Mouse (Mus musculus): Measurements from ENCODE around the gene Ube2e1.
A peak's percentile ranks its signal among the peaks of the same experiment; 100 is the strongest.

The Ube2e1 gene

DNA sequence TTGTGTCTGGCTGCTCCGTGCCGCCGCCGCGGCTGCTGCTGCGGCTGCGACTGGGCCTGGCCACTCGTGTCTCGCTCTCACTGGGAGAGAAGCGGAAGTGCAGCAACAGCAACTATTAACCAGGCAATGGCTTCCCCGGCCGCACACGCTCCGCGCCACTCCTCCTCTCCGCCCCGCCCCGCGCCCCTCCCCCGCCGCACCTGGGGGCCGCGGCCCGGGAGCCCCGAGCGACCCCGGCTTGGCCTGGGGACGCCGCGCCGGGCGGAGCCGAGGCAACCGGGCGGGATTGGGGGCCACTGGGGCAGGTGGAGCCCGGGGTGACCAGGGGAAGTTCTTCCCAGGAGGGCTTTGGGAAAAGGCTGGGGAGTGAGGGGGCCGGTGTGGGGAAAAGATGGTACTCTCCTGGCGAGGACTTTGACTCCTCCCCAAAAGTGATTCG is at the start of gene Ube2e1:
Ube2e1 (minus strand) TSS at position 167 of the 439 bp plus-strand sequence.
- DNase-seq, result peak; percentile 86

DNA sequence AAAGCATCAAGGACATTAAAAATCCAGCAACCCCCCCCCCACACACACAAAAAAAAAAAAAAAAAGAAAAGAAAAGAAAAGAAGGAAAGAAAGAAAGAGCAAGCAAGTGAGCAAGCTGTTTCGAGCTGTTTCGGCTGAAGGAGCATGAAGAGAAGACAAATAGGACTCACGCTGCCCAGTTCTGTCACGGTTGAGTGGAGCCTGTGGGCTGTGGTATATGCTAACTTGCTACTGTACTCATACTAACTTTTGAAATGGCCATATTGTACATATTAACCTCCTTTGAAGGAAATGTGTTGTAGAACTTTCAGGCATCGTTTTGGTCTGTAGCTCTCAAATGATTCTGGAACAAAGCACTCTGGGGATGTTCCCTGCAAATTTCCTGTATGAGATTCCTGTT is 48.2 kb upstream of the Ube2e1 start:
- no peak for DNase-seq

DNA sequence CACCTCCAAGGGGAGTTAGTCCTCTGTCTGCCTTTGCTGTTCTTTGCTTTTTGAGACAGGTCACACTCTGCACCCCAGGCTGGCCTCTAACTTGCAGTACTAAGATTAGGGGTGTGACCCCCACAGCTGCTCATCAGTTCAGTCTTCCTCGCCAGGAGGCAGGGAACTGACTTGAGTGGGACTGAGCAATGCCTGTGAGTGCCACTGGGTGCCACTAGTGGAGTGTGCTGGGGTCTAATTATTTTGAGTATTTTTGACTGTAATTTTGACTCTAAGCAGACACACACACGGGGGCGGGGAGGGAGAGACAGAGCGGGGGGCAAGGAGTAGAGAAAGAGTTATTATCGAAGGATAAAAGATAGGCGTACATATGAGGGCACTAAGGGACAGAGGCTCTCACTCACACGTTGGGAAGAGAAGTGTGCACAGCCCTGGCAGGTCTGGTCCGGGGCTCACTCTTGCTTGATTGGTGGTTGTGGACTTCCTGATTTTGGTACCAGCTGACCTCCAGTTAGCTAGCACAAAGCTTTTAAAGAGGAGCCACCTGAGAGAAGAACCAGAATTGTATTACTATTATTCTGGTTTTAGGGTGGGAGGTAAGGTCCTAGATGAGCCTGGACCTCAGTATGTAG is 46.4 kb upstream of the Ube2e1 start:
- DNase-seq, result peak; percentile 34

DNA sequence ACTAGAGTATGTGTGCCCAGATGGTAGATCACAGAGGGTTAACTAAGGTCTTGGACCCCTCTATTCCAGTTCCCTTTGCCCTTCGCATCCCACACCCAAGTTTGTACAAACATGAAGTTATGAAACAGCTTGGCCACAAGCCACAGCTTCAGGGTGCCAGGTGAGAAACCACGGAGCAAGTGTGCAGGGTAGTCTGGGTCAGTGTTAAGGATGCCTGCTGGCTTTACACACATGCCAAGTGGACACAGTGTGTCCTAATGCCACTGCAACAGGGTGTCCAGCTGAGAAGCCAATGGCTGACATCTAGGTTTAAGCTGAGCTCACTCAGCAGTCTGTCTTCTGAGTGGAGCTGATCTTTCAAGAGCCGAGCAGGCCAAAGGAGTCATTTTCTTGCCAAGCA is 44.5 kb upstream of the Ube2e1 start:
- no peak for DNase-seq

DNA sequence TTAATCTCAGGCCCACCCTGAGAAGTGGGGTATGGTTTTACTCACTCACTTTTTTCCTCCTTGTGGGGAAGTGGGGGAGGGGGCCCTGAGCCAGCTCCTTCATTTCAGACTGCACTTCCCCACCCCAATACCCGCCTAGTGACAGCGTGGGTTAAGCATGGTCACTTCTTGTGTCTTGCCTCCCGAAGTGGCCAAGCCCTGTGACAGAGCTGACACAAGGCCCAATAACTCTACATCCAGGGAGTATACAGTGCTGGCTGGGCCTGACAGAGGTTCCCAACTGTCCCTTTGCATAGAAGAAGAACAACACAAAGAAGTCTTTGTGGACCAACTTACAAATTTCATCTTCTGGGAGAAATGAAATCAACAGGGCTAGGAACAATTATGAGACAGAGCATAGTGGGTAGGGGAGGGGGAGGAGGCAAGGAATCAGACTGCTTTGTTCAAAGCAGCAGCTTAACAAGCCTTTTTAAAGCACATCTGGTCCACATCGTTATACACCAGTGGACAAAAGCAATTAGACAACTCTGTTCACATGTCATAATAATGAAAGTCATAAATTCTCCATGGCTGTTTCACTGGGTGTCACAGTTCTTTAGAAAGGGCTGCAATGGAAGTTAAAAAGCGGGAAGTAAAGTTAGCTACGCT is 42.2 kb upstream of the Ube2e1 start:
- DNase-seq, result no peak

DNA sequence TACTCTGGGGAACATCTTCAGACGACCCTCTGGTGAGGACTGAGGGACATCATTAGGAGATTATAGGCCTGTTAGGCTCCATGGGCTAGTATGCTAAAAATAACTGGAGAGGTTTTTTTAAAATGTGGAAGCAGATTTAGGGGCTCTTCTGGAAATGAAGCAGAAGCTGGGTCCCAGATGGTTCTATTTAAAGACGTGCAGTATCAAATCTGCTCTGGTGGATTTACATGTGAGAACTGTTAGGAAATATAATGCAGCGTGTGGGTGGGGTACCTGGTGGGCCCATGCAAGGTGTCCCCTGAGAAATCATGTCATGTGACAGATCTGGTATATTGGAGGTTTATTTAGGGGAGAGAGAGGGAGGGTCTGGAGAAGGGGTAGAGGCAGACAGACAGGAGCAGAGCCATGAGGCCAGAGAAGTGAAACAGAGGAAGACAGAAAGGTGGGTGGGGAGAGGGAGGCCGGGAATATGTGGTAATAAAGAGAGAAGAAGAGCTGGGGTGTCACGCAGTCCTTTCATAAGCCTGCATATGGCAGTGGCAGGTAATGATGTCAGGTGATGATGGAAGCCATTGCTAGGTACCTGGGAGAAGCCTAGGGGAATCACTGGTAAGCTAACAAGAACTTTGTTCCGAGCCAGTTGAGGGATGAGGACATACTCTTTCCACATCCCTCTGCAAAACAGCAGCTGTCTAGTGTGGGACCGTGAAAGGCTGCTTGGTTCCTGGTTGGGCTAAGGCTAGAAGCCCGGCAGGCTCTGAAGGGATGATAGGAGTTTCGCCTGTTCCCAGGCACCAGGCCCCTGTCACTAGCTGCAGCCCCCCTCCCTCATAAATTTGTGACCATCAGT is 41.3 kb upstream of the Ube2e1 start:
- DNase-seq, result no peak

DNA sequence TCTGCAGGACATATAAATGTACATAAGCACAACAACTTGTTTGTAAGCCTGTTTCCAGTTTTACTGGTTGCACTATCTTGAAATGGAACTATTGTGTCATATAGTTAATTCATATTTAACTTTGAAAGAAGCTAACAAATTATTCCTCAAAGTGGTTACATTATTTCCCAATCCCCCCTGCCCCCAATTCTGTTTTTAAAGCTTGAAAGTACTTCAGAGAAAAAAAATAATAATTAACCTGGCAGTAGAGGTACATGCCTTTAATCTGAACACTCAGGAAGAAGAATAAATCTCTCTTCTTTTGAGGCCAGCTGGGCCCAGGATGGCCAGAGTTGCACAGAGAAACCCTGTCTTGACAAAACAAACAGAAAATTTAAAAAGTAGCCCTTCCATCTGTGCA is 37.4 kb upstream of the Ube2e1 start:
- no peak for DNase-seq

DNA sequence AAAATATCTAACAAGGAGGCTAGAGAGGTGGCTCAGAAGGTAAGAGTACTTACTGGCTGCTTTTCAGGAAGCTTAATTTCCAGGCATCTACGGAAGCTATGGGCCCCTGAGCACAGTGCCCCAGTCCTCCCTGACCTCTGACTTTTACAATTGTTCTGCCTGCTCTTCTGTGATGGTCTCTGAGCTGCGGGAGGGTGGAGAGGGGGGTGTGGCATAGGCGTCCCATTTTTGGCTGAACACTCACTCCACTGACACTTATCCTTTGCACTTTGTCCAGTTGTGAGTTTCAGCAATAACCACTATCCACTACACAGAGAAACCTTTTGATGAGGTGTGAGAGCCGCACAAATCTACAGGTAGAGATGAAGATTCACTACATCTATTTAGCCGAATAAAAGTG is 35.4 kb upstream of the Ube2e1 start:
- DNase-seq, result no peak

DNA sequence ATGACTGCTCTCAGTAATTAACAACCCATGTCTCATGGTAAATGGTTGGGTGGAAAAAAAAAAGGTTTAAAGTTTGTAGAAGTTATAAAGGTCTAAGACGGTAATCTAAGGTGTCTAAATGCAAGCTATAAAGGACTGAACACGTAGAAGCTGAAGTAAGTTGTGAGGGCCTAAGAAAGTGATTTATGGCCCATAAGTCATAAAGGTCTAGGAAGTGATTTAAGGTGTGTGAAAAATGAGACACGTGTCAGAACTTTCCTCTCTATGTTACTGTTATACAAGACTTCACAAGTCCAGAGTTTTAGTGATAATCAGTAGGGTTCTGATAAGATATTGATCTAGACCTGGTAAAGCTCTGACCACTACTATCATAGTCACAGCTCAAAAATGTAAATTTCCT is 32.7 kb upstream of the Ube2e1 start:
- DNase-seq, result no peak

DNA sequence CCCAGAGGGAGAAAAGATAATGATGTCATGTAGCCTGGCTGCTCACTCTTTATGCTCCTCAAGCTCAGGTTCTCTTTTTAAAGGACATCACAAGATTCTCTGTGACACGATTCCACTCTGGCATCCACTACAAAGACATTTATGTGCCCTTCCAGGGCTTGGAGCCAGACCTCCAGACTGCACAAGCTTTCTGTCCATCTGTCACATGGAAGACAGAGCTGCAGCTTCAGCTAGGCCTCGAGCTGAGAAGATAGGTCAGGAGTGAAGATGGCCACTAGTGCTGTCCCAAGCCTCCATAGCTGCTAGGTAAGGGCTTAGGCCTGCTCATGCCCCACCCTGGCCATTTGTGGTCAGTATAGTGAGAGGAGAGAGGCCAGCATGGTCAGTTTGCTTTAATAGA is 24.8 kb upstream of the Ube2e1 start:
- DNase-seq, result no peak

DNA sequence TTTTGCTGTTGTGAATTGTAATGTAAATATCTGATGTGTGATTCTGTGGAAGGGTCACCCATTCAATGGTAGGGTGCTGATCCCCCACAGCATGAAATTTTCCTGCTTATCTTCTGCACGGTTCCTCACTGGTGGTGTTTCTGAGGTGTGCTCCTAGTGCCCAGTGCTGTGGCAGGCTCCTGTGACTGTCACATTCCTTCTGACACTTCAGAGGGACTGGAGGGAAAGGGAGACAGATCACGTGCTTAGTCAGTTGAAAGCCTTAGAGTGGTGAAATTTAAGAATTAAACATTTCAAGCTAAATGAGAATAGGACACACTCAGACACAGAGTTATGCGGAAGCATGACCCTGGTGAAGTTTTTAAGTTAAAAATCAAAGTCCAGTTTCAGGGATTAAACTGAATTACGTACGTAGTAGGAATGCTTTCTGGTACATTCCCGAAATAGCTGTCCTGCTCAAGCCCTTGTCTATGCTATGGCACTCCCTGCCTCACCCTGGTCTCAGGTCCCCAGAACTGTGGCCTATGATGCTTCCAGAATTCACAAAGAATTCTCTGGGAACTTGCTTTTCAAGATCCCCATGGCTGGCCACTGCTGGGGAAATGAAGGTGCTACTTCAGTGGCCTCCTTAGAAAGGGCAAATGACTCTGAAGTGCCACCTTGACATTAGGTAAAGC is 24.0 kb upstream of the Ube2e1 start:
- no peak for DNase-seq

DNA sequence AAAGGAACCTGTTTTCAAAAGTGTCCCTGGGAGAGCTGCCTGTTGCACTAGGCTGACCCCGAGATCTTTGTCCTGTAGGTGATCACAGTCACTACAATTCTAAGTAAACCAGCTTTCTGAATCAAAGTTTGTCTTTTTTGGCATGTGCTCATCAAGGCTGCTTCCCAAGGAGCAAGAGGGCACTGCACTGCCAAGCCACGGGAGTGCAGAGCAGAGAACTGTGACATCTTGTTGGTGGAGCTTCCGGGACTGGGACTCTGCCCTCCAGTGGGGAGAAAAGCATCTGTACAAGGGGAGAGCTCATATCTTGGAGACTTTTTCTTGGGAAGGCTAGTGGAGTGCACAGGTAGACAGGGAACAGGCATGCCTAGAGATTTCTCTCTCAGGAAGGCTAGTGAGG is 21.9 kb upstream of the Ube2e1 start:
- DNase-seq, result peak; percentile 23

DNA sequence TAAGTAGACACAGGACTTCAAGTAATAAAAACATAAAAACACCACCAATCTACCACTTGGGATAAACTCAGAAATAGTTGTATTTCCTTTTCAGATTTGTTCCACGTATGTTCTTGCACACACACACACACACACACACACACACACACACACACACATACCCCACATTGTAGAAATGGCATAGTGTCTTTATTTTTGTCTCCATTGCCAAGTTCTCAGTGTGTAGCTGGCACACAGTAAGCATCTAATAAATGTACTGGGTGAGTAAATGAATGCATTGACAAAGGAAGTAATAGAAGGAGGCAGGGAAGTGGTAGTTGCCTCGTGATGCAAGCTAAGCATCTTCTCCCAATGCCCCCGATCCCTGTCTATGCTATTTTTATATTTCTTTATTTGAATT is 21.3 kb upstream of the Ube2e1 start:
- no peak for DNase-seq

DNA sequence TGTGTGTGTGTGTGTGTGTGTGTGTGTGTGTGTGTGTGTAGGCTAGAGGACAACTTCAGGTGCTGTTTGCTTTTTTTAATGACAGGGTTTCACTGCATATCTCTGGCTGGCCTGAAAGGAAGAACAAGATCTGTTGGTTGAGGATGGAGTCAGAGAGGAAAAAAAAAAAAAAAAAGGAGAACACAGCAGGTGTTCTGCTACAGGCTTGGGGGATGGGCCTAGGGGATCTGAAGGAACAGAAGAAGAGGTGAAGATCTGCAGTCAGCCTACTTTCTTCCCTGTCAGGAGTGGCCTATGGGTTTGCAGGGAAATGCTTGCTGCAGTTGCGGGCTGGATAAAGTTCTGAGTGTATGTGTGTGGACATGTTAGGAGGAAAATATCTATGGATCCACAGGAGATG is 19.0 kb upstream of the Ube2e1 start:
- no peak for DNase-seq

DNA sequence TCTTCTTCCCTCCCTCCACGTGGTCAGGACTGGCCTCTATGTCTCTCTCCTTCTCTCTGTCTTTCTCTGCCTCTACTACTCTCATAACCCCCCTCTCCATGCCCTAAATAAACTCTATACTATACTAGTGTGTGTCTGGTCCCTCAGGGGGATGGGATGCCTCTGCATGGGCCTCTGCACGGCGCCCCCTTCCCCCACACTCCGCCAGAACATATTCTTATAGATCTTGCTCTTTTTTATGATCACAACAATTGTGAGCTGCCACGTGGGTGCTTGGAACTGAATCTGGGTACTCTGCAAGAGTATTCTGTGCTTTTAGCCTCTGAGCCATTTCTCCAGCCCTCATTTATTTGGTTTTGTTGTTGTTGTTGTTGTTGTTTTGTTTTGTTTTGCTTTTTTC is 18.2 kb upstream of the Ube2e1 start:
- DNase-seq, result no peak

DNA sequence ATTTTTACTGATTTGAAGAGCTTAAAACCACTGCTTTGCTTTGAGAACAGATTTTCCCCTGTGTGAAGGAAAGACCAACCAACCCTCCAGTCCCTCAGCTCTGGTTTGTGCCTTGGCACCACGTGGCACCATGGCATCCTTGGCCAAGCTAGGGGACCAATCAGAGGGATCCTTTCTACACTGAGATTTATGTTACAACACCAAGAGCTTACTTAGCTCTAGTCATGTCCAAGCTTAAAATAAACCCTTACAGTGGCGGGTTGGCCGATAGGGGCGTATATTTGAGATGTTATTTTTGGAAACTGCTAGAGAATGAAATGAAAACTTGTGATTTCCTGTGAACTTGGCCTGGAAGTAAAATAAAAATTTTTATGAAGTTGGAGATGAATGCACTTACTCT is 11.9 kb upstream of the Ube2e1 start:
- DNase-seq, result peak; percentile 10

DNA sequence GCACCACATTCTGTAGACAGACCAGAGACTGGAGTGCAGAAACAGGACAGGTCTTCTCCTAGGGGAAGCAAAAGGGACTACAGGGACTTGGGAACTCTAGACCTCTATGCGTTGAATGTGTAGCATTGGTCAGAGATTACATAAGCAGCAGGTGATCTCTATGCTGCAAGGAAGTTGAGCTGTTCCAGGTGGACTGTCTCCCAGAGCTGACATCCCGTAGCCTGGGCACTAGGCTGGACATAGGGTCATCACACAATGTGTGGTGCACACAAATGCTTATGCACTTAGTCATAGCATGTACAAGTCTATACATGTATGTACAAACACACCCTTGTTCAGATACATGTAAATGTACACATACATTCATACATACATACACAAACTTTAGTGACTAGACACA is 11.1 kb upstream of the Ube2e1 start:
- DNase-seq, result no peak

DNA sequence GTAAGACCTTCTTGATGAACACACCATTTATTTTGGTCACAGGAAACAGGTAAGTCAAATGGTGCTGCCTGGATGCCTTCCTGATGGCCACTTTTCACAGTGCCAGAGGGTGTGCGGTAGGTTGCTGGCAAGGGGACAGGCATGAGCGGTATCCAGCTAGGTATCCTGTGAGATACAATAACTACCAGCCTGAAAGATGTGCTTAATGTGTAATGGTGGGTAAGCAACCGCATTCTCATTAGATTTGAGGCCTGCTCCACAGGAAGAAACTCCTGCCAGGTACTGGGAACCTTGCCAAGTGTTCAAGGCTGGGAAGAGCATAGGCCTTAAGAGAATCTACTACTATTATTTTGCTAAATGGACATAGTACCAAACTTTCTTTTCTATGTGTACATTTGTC is 9.4 kb upstream of the Ube2e1 start:
- peak; percentile 24 for DNase-seq

DNA sequence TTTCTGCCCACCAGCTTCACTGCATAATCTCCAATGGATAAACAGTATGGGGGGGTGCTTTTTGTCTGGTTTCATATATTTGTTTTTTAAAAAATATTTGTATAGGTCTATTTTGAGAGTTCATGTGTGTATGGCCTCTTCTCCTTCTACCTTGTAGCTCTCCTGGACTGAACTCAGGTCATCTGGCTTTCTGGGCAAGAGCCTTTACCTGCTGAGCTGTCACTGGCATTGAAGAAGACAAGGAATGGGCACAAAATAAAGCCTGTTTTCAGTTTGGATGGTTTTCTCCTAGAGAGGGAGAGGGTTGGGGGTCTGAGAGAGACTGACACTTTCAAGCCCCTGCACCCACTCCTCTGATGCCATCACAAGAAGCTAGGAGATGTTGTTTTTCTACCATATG is 4.4 kb upstream of the Ube2e1 start:
- no peak for DNase-seq

DNA sequence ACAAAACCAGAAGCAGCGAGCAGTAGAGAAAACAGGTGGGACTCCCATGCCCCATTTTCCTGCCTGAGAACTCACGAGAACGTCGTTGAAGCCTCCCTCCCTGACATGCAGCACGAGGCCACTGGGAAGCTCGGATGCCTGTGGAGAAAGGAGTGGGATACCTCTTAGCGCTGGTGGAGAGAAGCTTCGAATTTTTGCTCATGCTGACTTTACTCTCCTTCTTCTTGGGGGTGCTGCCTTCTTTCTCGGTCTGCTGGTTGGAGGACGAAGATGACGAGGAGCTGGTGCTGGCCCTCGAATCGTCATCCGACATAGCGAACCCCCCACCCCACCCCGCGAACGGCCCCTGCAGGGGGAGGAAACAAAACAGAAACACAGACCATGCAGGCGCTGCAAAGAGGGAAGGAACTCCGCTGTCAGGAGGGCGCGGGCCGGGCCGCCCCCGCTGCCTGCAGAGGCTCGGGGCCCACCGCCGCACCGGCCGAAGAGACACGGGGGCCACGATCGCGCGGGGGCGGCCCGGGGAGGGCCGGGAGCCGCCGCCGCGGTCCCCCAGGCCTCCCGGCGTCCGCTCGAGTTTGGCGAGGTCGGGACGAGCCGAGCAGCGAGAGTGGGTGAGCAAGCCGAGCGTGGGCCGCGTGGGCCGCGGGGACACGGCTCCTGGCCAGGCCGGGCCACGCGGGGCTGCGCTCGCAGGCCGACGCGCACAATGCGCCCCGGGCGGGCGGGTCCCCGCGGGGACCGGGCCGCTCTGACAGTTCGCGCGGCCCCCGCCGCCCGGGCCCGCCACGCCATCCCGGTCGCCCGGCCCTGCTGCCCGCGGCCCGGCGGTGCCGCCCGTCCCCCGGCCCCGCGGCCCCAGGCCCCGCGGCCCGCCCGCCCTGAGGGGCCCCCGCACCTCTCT is 618 bp downstream of the Ube2e1 start:
- DNase-seq, result peak; percentile 71

DNA sequence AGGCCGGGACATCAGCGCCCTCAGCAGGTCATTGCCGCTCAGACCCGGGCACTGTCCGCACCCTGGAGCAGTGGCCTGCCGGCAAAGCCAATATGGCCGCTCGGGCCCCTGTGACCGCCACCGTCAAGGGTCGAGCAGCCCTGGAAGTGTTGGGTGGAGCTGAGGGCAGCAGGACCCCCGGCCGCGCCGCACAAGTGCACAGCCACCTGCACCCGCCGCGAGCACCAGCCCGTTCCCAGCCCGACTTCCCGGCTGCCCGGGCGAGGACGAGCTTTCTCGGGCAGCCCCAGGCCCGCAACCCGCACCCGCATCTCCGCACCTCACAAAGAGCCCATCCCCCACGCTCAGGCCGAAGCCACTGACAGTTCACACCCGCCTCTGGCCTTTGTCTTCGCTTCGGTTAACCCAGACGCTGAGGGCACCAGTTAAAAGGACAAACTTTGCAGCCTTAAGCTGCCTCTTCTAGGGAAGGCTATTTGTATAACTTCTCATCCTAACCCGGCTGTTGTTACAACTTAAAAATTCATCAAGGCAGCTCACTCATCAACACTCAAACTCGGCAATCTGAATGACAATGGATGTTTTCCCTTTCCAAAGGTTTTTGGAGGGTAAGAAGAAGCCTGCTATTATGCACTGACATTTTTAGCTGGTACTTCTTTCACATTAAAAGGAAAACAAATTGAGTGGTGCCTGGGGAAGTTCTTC is 4.5 kb downstream of the Ube2e1 start:
- DNase-seq, result peak; percentile 50
